Mouse (Mus musculus) stomach, postnatal 0 days (tissue): ENCODE measurements around the gene Slc10a3.

Experiments
- CTCF ChIP-seq: IDR thresholded peaks from 2 replicates; pipeline ENCODE4 v1.5.1; 2016; ENCODE audit warnings: antibody characterized with exemption, low read depth, mild to moderate bottlenecking, moderate library complexity
- EP300 ChIP-seq: optimal IDR thresholded peaks from 2 replicates; pipeline ENCODE3; 2016; ENCODE audit warnings: antibody characterized with exemption

- no peak for TF ChIP-seq CTCF
- no peak for TF ChIP-seq EP300
These were observed 42.8 kb downstream of the Slc10a3 start for GRCm38 (mm10) chrX:74330166-74330930.
